In the genomic region with DNA sequence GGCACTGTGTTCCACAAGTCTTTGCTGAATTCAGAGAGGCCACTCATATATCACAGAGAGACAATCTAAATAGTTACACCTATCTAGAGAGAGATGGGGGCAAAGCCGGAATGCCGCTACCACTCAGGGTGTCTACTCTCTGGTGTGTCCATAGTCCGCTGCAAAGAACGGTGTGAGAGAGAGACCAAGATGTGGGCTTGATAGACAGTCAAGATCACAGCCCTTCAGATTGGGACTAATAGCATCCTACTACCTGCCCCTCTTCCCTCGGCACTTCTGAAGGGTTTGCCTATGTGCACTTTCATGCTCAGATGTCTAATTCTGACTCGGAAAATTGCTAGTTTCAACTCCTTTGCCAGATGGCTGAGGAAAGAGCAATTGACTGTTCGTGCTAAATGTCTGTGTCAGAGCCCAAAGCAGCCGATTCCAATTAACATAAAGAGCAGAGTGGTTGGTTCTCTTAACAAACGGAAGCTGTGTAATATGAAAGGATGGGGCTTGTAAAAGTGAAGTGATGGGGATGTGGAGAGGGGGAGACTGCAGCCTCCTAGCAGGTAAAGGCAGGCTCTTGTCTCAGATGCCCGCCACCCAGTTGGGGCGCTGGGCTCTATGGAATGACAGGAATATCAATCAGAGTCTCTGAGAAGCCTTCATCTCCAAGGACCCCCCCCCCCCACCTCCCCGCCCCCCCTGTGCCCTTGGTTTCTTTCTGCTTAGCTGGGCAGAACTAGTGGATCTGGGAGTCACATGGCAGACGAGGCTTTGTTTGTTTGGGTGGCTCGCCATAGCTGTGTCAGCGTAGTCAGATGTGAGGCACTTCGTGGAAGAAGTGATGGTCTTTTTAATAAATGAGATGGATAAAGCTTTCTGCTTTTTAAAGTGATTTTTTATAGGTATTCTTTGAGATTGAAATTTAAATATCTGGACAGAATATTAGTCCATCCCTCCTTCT, we compare ENCODE assay signal across 13 mouse cellular contexts.
DNase-seq lines count a peak whose midpoint lies in the region; ATAC-seq and TF ChIP-seq lines count a peak whose summit lies in the region.
"Had no signal": no experiment of that assay in that cellular context is flagged by ENCODE, and none has a peak within 500 bp of the region (broad histone marks: within the 10 kb centered on the region; RNA-seq: fewer than 3 reads in every experiment).

No protein-coding gene starts in this region.

- H3K9ac ChIP-seq in midbrain, embryonic 11.5 days (ENCODE audit: low read length): no peak overlapping the region
- H3K9ac ChIP-seq in forebrain, embryonic 11.5 days (ENCODE audit: low read length): no peak overlapping the region
- H3K9ac ChIP-seq in intestine, postnatal 0 days (ENCODE audit: low read depth, low read length): no peak overlapping the region
- H3K9ac ChIP-seq: lung, embryonic 14.5 days had no signal

- no peak for TF ChIP-seq CTCF in intestine, postnatal 0 days (IDR thresholded peaks at IDR 0.05; ENCODE audit: low read depth)

- WGBS in midbrain, embryonic 11.5 days: 79% methylated on average over 16 of the region's 16 CpGs
- 80% methylated on average over 16 of the region's 16 CpGs for WGBS in midbrain, embryonic 10.5 days
- WGBS in forebrain, embryonic 11.5 days: 73% methylated on average over 16 of the region's 16 CpGs
- WGBS in intestine, postnatal 0 days: 75% methylated on average over 16 of the region's 16 CpGs

- ATAC-seq in midbrain, embryonic 11.5 days (ENCODE audit: low FRiP score): 0 out of 2 replicates have a peak, but pooled peaks have one; percentile 52
- ATAC-seq in forebrain, embryonic 11.5 days (replicated peaks; ENCODE audit: low FRiP score): 0 out of 2 replicates have a peak, but pooled peaks have one; percentile 44
- ATAC-seq in intestine, postnatal 0 days: no peak
- ATAC-seq: activated CD4-positive, CD25-positive, alpha-beta regulatory T cell, adult 4 months had no signal

- H3K4me3 ChIP-seq in midbrain, embryonic 11.5 days (ENCODE audit: low read depth, low read length): no peak overlapping the region
- no peak overlapping the region for H3K4me3 ChIP-seq in midbrain, embryonic 10.5 days
- H3K4me3 ChIP-seq in forebrain, embryonic 11.5 days (ENCODE audit: low read depth, low read length): no peak overlapping the region
- no peak overlapping the region for H3K4me3 ChIP-seq in intestine, postnatal 0 days (ENCODE audit: low read depth, low read length)

- H3K4me2 ChIP-seq in midbrain, embryonic 11.5 days: no peak overlapping the region
- no peak overlapping the region for H3K4me2 ChIP-seq in forebrain, embryonic 11.5 days (ENCODE audit: low read depth, low read length, severe bottlenecking)
- H3K4me2 ChIP-seq in intestine, postnatal 0 days (replicated peaks; ENCODE audit: low read depth): no peak overlapping the region
- H3K4me2 ChIP-seq: lung, embryonic 14.5 days had no signal

- H3K9me3 ChIP-seq in midbrain, embryonic 11.5 days (ENCODE audit: control insufficient read depth, low read length): no peaks in the 10 kb centered on the region
- no peaks in the 10 kb centered on the region for H3K9me3 ChIP-seq in midbrain, embryonic 10.5 days (replicated peaks)
- H3K9me3 ChIP-seq in forebrain, embryonic 11.5 days (ENCODE audit: control insufficient read depth, low read length): no peaks in the 10 kb centered on the region
- H3K9me3 ChIP-seq in intestine, postnatal 0 days (ENCODE audit: control insufficient read depth): no peaks in the 10 kb centered on the region

- H3K4me1 ChIP-seq in midbrain, embryonic 11.5 days (ENCODE audit: control insufficient read depth, insufficient read depth, low read length): no peaks in the 10 kb centered on the region
- H3K4me1 ChIP-seq in midbrain, embryonic 10.5 days: peaks cover 11% of the 10 kb centered on the region
- H3K4me1 ChIP-seq in forebrain, embryonic 11.5 days (replicated peaks; ENCODE audit: control insufficient read depth, insufficient read depth, low read length): no peaks in the 10 kb centered on the region
- H3K4me1 ChIP-seq in intestine, postnatal 0 days (replicated peaks; ENCODE audit: control insufficient read depth, insufficient read depth, low read length): no peaks in the 10 kb centered on the region

- no peaks in the 10 kb centered on the region for H3K36me3 ChIP-seq in midbrain, embryonic 11.5 days (ENCODE audit: control insufficient read depth, insufficient read depth, low read length)
- H3K36me3 ChIP-seq in midbrain, embryonic 10.5 days: no peaks in the 10 kb centered on the region
- no peaks in the 10 kb centered on the region for H3K36me3 ChIP-seq in forebrain, embryonic 11.5 days (ENCODE audit: control insufficient read depth, insufficient read depth, low read length)
- no peaks in the 10 kb centered on the region for H3K36me3 ChIP-seq in intestine, postnatal 0 days (ENCODE audit: control insufficient read depth, insufficient read depth)

- DNase-seq in midbrain, embryonic 11.5 days (ENCODE audit: low spot score, missing footprints): no peak
- DNase-seq in midbrain, embryonic 10.5 days (ENCODE audit: low spot score): no peak
- no peak for DNase-seq in forebrain, embryonic 11.5 days (ENCODE audit: low spot score)
- peak; percentile 37 for DNase-seq in hindlimb bud, embryonic 11.5 days (ENCODE audit: extremely low spot score, low read depth, low spot score)
- DNase-seq in retina, embryonic 14.5 days (ENCODE audit: low spot score): peak; percentile 14
- DNase-seq in urinary bladder, postnatal 25 days (ENCODE audit: low spot score): no peak
- DNase-seq in kidney, adult 11 months: no peak
- DNase-seq: cerebellum, postnatal 14 days; gastrocnemius, postnatal 10 days; lung, embryonic 14.5 days; thymus, postnatal 36 days had no signal

- H3K27me3 ChIP-seq in midbrain, embryonic 11.5 days (ENCODE audit: control insufficient read depth, insufficient read depth, low read length): no peaks in the 10 kb centered on the region
- no peaks in the 10 kb centered on the region for H3K27me3 ChIP-seq in midbrain, embryonic 10.5 days (ENCODE audit: low read depth, poor library complexity, severe bottlenecking)
- no peaks in the 10 kb centered on the region for H3K27me3 ChIP-seq in forebrain, embryonic 11.5 days (ENCODE audit: control insufficient read depth, insufficient read depth, low read length)
- H3K27me3 ChIP-seq in intestine, postnatal 0 days (replicated peaks; ENCODE audit: control insufficient read depth, insufficient read depth, low read length): no peaks in the 10 kb centered on the region

- no peak overlapping the region for H3K27ac ChIP-seq in midbrain, embryonic 11.5 days (ENCODE audit: low read depth, low read length)
- no peak overlapping the region for H3K27ac ChIP-seq in midbrain, embryonic 10.5 days (replicated peaks)
- no peak overlapping the region for H3K27ac ChIP-seq in forebrain, embryonic 11.5 days (ENCODE audit: low read depth, low read length)
- H3K27ac ChIP-seq in intestine, postnatal 0 days (ENCODE audit: low read depth, low read length): no peak overlapping the region

Comparison
In these comparisons a context has a peak if more than half of its experiments do, and no peak if none do; other contexts are left out.
1. DNase-seq: peak in hindlimb bud, embryonic 11.5 days (single experiment) and retina, embryonic 14.5 days (single experiment); none in midbrain, embryonic 11.5 days (single experiment), midbrain, embryonic 10.5 days (single experiment), forebrain, embryonic 11.5 days (single experiment), urinary bladder, postnatal 25 days (single experiment) and kidney, adult 11 months (single experiment).